Mouse (Mus musculus) stomach, postnatal 0 days (tissue): Measurements from ENCODE around the gene Lrrc15.

Experiments used
- CTCF ChIP-seq: IDR thresholded peaks from 2 replicates; pipeline ENCODE4 v1.5.1; 2016; ENCODE audit warnings: antibody characterized with exemption, low read depth, mild to moderate bottlenecking, moderate library complexity
- EP300 ChIP-seq: optimal IDR thresholded peaks from 2 replicates; pipeline ENCODE3; 2016; ENCODE audit warnings: antibody characterized with exemption

- TF ChIP-seq CTCF = no peak
- no peak for TF ChIP-seq EP300
Measured at GRCm38 (mm10) chr16:30257718-30258117, 25.3 kb downstream of the Lrrc15 start.
